Mouse (Mus musculus) lung, embryonic 14.5 days (tissue): ENCODE data around the gene Cdk2ap1. TPM values are rescaled to one million over a fixed set of nuclear protein-coding genes. Genes with fewer than 3 reads are reported as not detected.
A peak's percentile ranks its signal among the peaks of the same experiment; 100 is the strongest.
"Not testable (repeated sequence)": the region's sequence is repeated elsewhere in the genome, so short reads cannot be mapped to it uniquely, and the experiment has no call there.

Experiments
- ATAC-seq: fragments of 200-750 bp; cut with Nextera tagmentation; 2 replicates; pipeline ENCODE4 v1.8.0; 2017; ENCODE audit warnings: mild to moderate bottlenecking, moderate TSS enrichment, moderate library complexity; ENCODE audit not compliant: insufficient read depth
- DNase-seq: peaks from one replicate; pipeline ENCODE4 v3.0.0-alpha.2; 2015
- H3K27ac ChIP-seq: fragments of 300-500 bp; sonication (generic); 2 replicates; pipeline ENCODE4 v1.5.1; 2014; ENCODE audit warnings: low read depth, mild to moderate bottlenecking, moderate library complexity
- H3K27me3 ChIP-seq: fragments of 300-500 bp; sonication (generic); 2 replicates; pipeline ENCODE4 v1.6.1; 2014; ENCODE audit warnings: low read length, control low read depth; ENCODE audit not compliant: insufficient read depth
- H3K36me3 ChIP-seq: fragments of 300-500 bp; sonication (generic); 2 replicates; pipeline ENCODE4 v1.6.1; 2014; ENCODE audit warnings: control low read depth; ENCODE audit not compliant: insufficient read depth
- H3K4me1 ChIP-seq: fragments of 300-500 bp; sonication (generic); 2 replicates; pipeline ENCODE4 v1.6.1; 2014; ENCODE audit warnings: antibody characterized with exemption, control low read depth; ENCODE audit not compliant: insufficient read depth
- H3K4me2 ChIP-seq: fragments of 300-500 bp; sonication (generic); 2 replicates; pipeline ENCODE4 v1.6.1; 2014; ENCODE audit warnings: mild to moderate bottlenecking
- H3K4me3 ChIP-seq: fragments of 300-500 bp; sonication (generic); 2 replicates; pipeline ENCODE4 v1.5.1; 2014; ENCODE audit warnings: low read depth, low read length
- H3K9ac ChIP-seq: fragments of 300-500 bp; sonication (generic); 2 replicates; pipeline ENCODE4 v1.6.1; 2014
- H3K9me3 ChIP-seq: fragments of 300-500 bp; sonication (generic); 2 replicates; pipeline ENCODE4 v1.6.1; 2016; ENCODE audit warnings: low read depth, low read length, control low read depth
- CTCF ChIP-seq: IDR thresholded peaks from 2 replicates; pipeline ENCODE4 v1.5.1; 2016; ENCODE audit warnings: antibody characterized with exemption, low read depth
- WGBS: fragments of 180-500 bp; shearing (Covaris S2); extraction: QIAGEN DNeasy Blood & Tissue Kit; methylation state at CpG from one replicate; pipeline ENCODE4 v1.1.7; 2014; 5-methylcytosine and 5-hydroxymethylcytosine counted together
- polyA plus RNA-seq: library from polyadenylated mRNA; unstranded; fragments of >200 nt; fragmentation: Nextera tagmentation; extraction: Ambion mirVana; gene quantifications from 2 replicates; pipeline ENCODE4 v1.2.1, GENCODE M21; 2014

Cdk2ap1 gene
- polyA plus RNA-seq, 1 experiment from 2014 or later, result 259 TPM

- peaks cover 10% of the 10 kb centered on the region for H3K4me1 ChIP-seq
- WGBS, result 16% methylated on average over 7 of the region's 7 CpGs
- ATAC-seq (peak; percentile 32), DNase-seq (peak; percentile 78)
- H3K4me2 ChIP-seq, result peak overlapping the region; percentile 91
- H3K27me3 ChIP-seq, result no peaks in the 10 kb centered on the region
- H3K27ac ChIP-seq, result peak overlapping the region; percentile 98
- no peak for TF ChIP-seq CTCF
- H3K36me3 ChIP-seq, result peaks cover 43% of the 10 kb centered on the region
- peak overlapping the region; percentile 100 for H3K9ac ChIP-seq
- H3K4me3 ChIP-seq, result peak overlapping the region; percentile 97
- H3K9me3 ChIP-seq, result no peaks in the 10 kb centered on the region
These were observed 11.7 kb downstream of the Cdk2ap1 start for GRCm38 (mm10) chr5:124351111-124351560.

- TF ChIP-seq CTCF, result no peak
- H3K27me3 ChIP-seq, result no peaks in the 10 kb centered on the region
- DNase-seq, result no peak
- H3K4me3 ChIP-seq, result 0 out of 2 replicates have a peak overlapping the region, but pooled peaks have one; percentile 97
- H3K4me1 ChIP-seq, result peaks cover 10% of the 10 kb centered on the region
- peak overlapping the region; percentile 91; the same call in 1 of the 2 replicates for H3K4me2 ChIP-seq
- H3K9ac ChIP-seq, result no peak overlapping the region
- peak overlapping the region; percentile 98; the same call in 1 of the 2 replicates for H3K27ac ChIP-seq
- ATAC-seq, result no peak
- peaks cover 45% of the 10 kb centered on the region for H3K36me3 ChIP-seq
- H3K9me3 ChIP-seq, result no peaks in the 10 kb centered on the region
- WGBS, result 82% methylated on average over 2 of the region's 2 CpGs
These were observed 12.5 kb downstream of the Cdk2ap1 start for GRCm38 (mm10) chr5:124350350-124350749.

GRCm38 (mm10) chr5:124349196-124349595, 13.7 kb downstream of the Cdk2ap1 start:
- no peak overlapping the region for H3K27ac ChIP-seq
- ATAC-seq, result no peak
- peaks cover 56% of the 10 kb centered on the region for H3K36me3 ChIP-seq
- H3K4me3 ChIP-seq, result no peak overlapping the region
- no peak overlapping the region for H3K9ac ChIP-seq
- no peaks in the 10 kb centered on the region for H3K9me3 ChIP-seq
- peaks cover 10% of the 10 kb centered on the region for H3K4me1 ChIP-seq
- no peak for TF ChIP-seq CTCF
- H3K27me3 ChIP-seq, result no peaks in the 10 kb centered on the region
- DNase-seq, result no peak
- 86% methylated on average over 17 of the region's 17 CpGs for WGBS
- H3K4me2 ChIP-seq, result no peak overlapping the region

- Histone ChIP-seq H3K27me3 (no peaks in the 10 kb centered on the region), H3K4me3 (no peak overlapping the region), H3K4me1 (no peaks in the 10 kb centered on the region), H3K9ac (no peak overlapping the region), H3K36me3 (peaks cover 41% of the 10 kb centered on the region), H3K4me2 (no peak overlapping the region), H3K27ac (no peak overlapping the region), H3K9me3 (no peaks in the 10 kb centered on the region)
- TF ChIP-seq CTCF, result no peak
- DNase-seq, result no peak
- ATAC-seq, result no peak
- WGBS, result 68% methylated on average over 8 of the region's 8 CpGs
These were observed 20.0 kb downstream of the Cdk2ap1 start for GRCm38 (mm10) chr5:124342897-124343296.

GRCm38 (mm10) chr5:124341753-124342339, 21.0 kb downstream of the Cdk2ap1 start:
- H3K27ac ChIP-seq, result not testable (repeated sequence)
- 65% methylated on average over 6 of the region's 6 CpGs for WGBS
- ATAC-seq, result peak; percentile 8; the same call in 1 of the 2 replicates

GRCm38 (mm10) chr5:124338791-124339190, 24.1 kb downstream of the Cdk2ap1 start:
- DNase-seq (no peak), ATAC-seq (no peak)
- Histone ChIP-seq H3K27ac (no peak overlapping the region), H3K9ac (no peak overlapping the region), H3K9me3 (no peaks in the 10 kb centered on the region), H3K4me3 (no peak overlapping the region), H3K36me3 (peaks cover 10% of the 10 kb centered on the region; the same call in 1 of the 2 replicates), H3K4me1 (peaks cover 5% of the 10 kb centered on the region), H3K4me2 (no peak overlapping the region), H3K27me3 (no peaks in the 10 kb centered on the region)
- no peak for TF ChIP-seq CTCF
- 90% methylated on average over 8 of the region's 8 CpGs for WGBS

More at GRCm38 (mm10) chr5:124341753-124342339, 21.0 kb downstream of the Cdk2ap1 start:
- H3K4me2 ChIP-seq, H3K9me3 ChIP-seq, H3K4me1 ChIP-seq, H3K9ac ChIP-seq, H3K4me3 ChIP-seq, H3K27me3 ChIP-seq: not testable (repeated sequence)
- DNase-seq, result peak; percentile 32
- H3K36me3 ChIP-seq, result peaks cover 33% of the 10 kb centered on the region
- TF ChIP-seq CTCF, result peak; percentile 40

GRCm38 (mm10) chr5:124337909-124338308, 25.0 kb downstream of the Cdk2ap1 start:
- no peaks in the 10 kb centered on the region for H3K9me3 ChIP-seq
- H3K4me3 ChIP-seq, result no peak overlapping the region
- no peak for TF ChIP-seq CTCF
- peaks cover 10% of the 10 kb centered on the region; the same call in 1 of the 2 replicates for H3K36me3 ChIP-seq
- ATAC-seq (peak; percentile 64), DNase-seq (peak; percentile 93)
- H3K4me1 ChIP-seq, result peaks cover 5% of the 10 kb centered on the region
- no peaks in the 10 kb centered on the region for H3K27me3 ChIP-seq
- H3K4me2 ChIP-seq, result peak overlapping the region; percentile 23; the same call in 1 of the 2 replicates
- 0 out of 2 replicates have a peak overlapping the region, but pooled peaks have one; percentile 16 for H3K27ac ChIP-seq
- WGBS, result 24% methylated on average over 9 of the region's 9 CpGs
- no peak overlapping the region; the same call in 1 of the 2 replicates for H3K9ac ChIP-seq
